Mouse (Mus musculus) neural tube, embryonic 12.5 days (tissue): ENCODE measurements around the gene Gm45753. TPM values are rescaled to one million over a fixed set of nuclear protein-coding genes. Genes with fewer than 3 reads are reported as not detected.

Source experiments
- ATAC-seq: fragments of 200-750 bp; cut with Nextera tagmentation; 2 replicates; pipeline ENCODE4 v1.8.0; 2017; ENCODE audit warnings: low read depth, mild to moderate bottlenecking, moderate TSS enrichment, moderate library complexity; ENCODE audit not compliant: low FRiP score
- H3K27ac ChIP-seq: fragments of 300-500 bp; sonication (generic); 2 replicates; pipeline ENCODE4 v1.5.1; 2016
- H3K27me3 ChIP-seq: fragments of 300-500 bp; sonication (generic); replicated peaks from 2 replicates; pipeline ENCODE4 v1.6.1; 2016; ENCODE audit warnings: mild to moderate bottlenecking
- H3K36me3 ChIP-seq: fragments of 300-500 bp; sonication (generic); 2 replicates; pipeline ENCODE4 v1.6.1; 2016; ENCODE audit warnings: mild to moderate bottlenecking
- H3K4me1 ChIP-seq: fragments of 300-500 bp; sonication (generic); 2 replicates; pipeline ENCODE4 v1.6.1; 2016
- H3K4me2 ChIP-seq: fragments of 300-500 bp; sonication (generic); replicated peaks from 2 replicates; pipeline ENCODE4 v1.6.1; 2016; ENCODE audit warnings: mild to moderate bottlenecking
- H3K4me3 ChIP-seq: fragments of 300-500 bp; sonication (generic); 2 replicates; pipeline ENCODE4 v1.5.1; 2016
- H3K9ac ChIP-seq: fragments of 300-500 bp; sonication (generic); 2 replicates; pipeline ENCODE4 v1.6.1; 2016; ENCODE audit warnings: mild to moderate bottlenecking
- H3K9me3 ChIP-seq: fragments of 300-500 bp; sonication (generic); 2 replicates; pipeline ENCODE4 v1.6.1; 2016; ENCODE audit warnings: mild to moderate bottlenecking
- WGBS: fragments of 180-500 bp; shearing (Covaris S2); methylation state at CpG from one replicate; pipeline ENCODE4 v1.1.7; 2016; 5-methylcytosine and 5-hydroxymethylcytosine counted together
- polyA plus RNA-seq: library from polyadenylated mRNA; unstranded; fragments of >200 nt; fragmentation: Nextera tagmentation; extraction: Ambion mirVana; gene quantifications from 2 replicates; pipeline ENCODE4 v1.2.1, GENCODE M21; 2016

The Gm45753 gene
- polyA plus RNA-seq, 1 experiment from 2014 or later = not detected

GRCm38 (mm10) chr8:45267611-45268391, 40.5 kb downstream of the Gm45753 start:
- Histone ChIP-seq H3K27ac (no peak overlapping the region), H3K9ac (no peak overlapping the region), H3K4me2 (no peak overlapping the region), H3K4me3 (no peak overlapping the region), H3K9me3 (no peaks in the 10 kb centered on the region), H3K36me3 (no peaks in the 10 kb centered on the region), H3K27me3 (no peaks in the 10 kb centered on the region), H3K4me1 (no peaks in the 10 kb centered on the region)
- no peak for ATAC-seq
- 87% methylated on average over 4 of the region's 4 CpGs for WGBS

- H3K27me3 ChIP-seq = no peaks in the 10 kb centered on the region
- no peak for ATAC-seq
- no peak overlapping the region for H3K4me2 ChIP-seq
- no peak overlapping the region for H3K27ac ChIP-seq
- H3K4me1 ChIP-seq = no peaks in the 10 kb centered on the region
- H3K9me3 ChIP-seq = no peaks in the 10 kb centered on the region
- whole genome bisulfite sequencing = 70% methylated on average over 8 of the region's 8 CpGs
- H3K4me3 ChIP-seq = no peak overlapping the region
- H3K9ac ChIP-seq = no peak overlapping the region
- no peaks in the 10 kb centered on the region for H3K36me3 ChIP-seq
These were observed 41.3 kb downstream of the Gm45753 start for GRCm38 (mm10) chr8:45266993-45267392.

- Histone ChIP-seq H3K4me2 (no peak overlapping the region), H3K4me3 (no peak overlapping the region), H3K36me3 (no peaks in the 10 kb centered on the region), H3K9me3 (no peaks in the 10 kb centered on the region), H3K4me1 (no peaks in the 10 kb centered on the region), H3K27ac (no peak overlapping the region), H3K9ac (no peak overlapping the region), H3K27me3 (no peaks in the 10 kb centered on the region)
- ATAC-seq = no peak
- 89% methylated on average over 4 of the region's 4 CpGs for WGBS
These were observed 43.3 kb downstream of the Gm45753 start for GRCm38 (mm10) chr8:45264918-45265317.

- 90% methylated on average over 3 of the region's 3 CpGs for WGBS
- Histone ChIP-seq H3K9ac (no peak overlapping the region), H3K9me3 (no peaks in the 10 kb centered on the region), H3K27ac (no peak overlapping the region), H3K27me3 (no peaks in the 10 kb centered on the region), H3K4me3 (no peak overlapping the region), H3K4me2 (no peak overlapping the region), H3K36me3 (no peaks in the 10 kb centered on the region), H3K4me1 (no peaks in the 10 kb centered on the region)
- no peak for ATAC-seq
These were observed 45.4 kb downstream of the Gm45753 start for GRCm38 (mm10) chr8:45262851-45263250.

- no peak for ATAC-seq
- 88% methylated on average over 10 of the region's 10 CpGs for WGBS
- Histone ChIP-seq H3K27ac (no peak within 1 kb of the TSS), H3K4me3 (no peak within 1 kb of the TSS), H3K27me3 (no peaks in the 10 kb centered on the region), H3K4me1 (no peaks in the 10 kb centered on the region), H3K4me2 (no peak within 1 kb of the TSS), H3K9ac (no peak within 1 kb of the TSS), H3K9me3 (no peaks in the 10 kb centered on the region), H3K36me3 (no peaks in the 10 kb centered on the region)
These were observed 46.3 kb downstream of the Gm45753 start, which contains the start of gene F11 for GRCm38 (mm10) chr8:45261920-45262319. F11 (minus strand) TSS chr8:45262031.

GRCm38 (mm10) chr8:45258421-45258820, 49.8 kb downstream of the Gm45753 start:
- Histone ChIP-seq H3K4me3 (no peak overlapping the region), H3K27me3 (no peaks in the 10 kb centered on the region), H3K4me2 (no peak overlapping the region), H3K36me3 (no peaks in the 10 kb centered on the region), H3K4me1 (no peaks in the 10 kb centered on the region), H3K9me3 (no peaks in the 10 kb centered on the region), H3K9ac (no peak overlapping the region), H3K27ac (no peak overlapping the region)
- ATAC-seq = no peak
- 81% methylated on average over 8 of the region's 8 CpGs for WGBS

GRCm38 (mm10) chr8:45255040-45255439, 53.2 kb downstream of the Gm45753 start:
- ATAC-seq = no peak
- H3K9ac ChIP-seq = no peak overlapping the region
- no peak overlapping the region for H3K27ac ChIP-seq
- no peaks in the 10 kb centered on the region for H3K36me3 ChIP-seq
- no peaks in the 10 kb centered on the region for H3K4me1 ChIP-seq
- H3K4me2 ChIP-seq = no peak overlapping the region
- no peaks in the 10 kb centered on the region for H3K27me3 ChIP-seq
- no peak overlapping the region for H3K4me3 ChIP-seq
- H3K9me3 ChIP-seq = no peaks in the 10 kb centered on the region
- 77% methylated on average over 12 of the region's 12 CpGs for WGBS

GRCm38 (mm10) chr8:45254194-45254842, 53.9 kb downstream of the Gm45753 start:
- Histone ChIP-seq H3K27ac (no peak overlapping the region), H3K4me2 (no peak overlapping the region), H3K4me1 (no peaks in the 10 kb centered on the region), H3K9ac (no peak overlapping the region), H3K9me3 (no peaks in the 10 kb centered on the region), H3K36me3 (no peaks in the 10 kb centered on the region), H3K27me3 (no peaks in the 10 kb centered on the region), H3K4me3 (no peak overlapping the region)
- ATAC-seq = no peak
- 91% methylated on average over 8 of the region's 8 CpGs for WGBS

- H3K4me3 ChIP-seq = no peak overlapping the region
- no peaks in the 10 kb centered on the region for H3K27me3 ChIP-seq
- H3K9me3 ChIP-seq = no peaks in the 10 kb centered on the region
- H3K27ac ChIP-seq = no peak overlapping the region
- no peak for ATAC-seq
- 91% methylated on average over 1 of the region's 1 CpGs for WGBS
- H3K36me3 ChIP-seq = no peaks in the 10 kb centered on the region
- H3K4me2 ChIP-seq = no peak overlapping the region
- no peak overlapping the region for H3K9ac ChIP-seq
- H3K4me1 ChIP-seq = no peaks in the 10 kb centered on the region
These were observed 54.7 kb downstream of the Gm45753 start for GRCm38 (mm10) chr8:45253586-45253985.

GRCm38 (mm10) chr8:45253111-45253510, 55.2 kb downstream of the Gm45753 start:
- ATAC-seq = no peak
- WGBS = 66% methylated on average over 2 of the region's 2 CpGs
- Histone ChIP-seq H3K27me3 (no peaks in the 10 kb centered on the region), H3K4me3 (no peak overlapping the region), H3K4me2 (no peak overlapping the region), H3K4me1 (no peaks in the 10 kb centered on the region), H3K9me3 (no peaks in the 10 kb centered on the region), H3K36me3 (no peaks in the 10 kb centered on the region), H3K9ac (no peak overlapping the region), H3K27ac (no peak overlapping the region)

- Histone ChIP-seq H3K4me2 (no peak overlapping the region), H3K27me3 (no peaks in the 10 kb centered on the region), H3K36me3 (no peaks in the 10 kb centered on the region), H3K9me3 (no peaks in the 10 kb centered on the region), H3K4me1 (no peaks in the 10 kb centered on the region), H3K9ac (no peak overlapping the region), H3K27ac (no peak overlapping the region), H3K4me3 (no peak overlapping the region)
- 30% methylated on average over 7 of the region's 7 CpGs for WGBS
- ATAC-seq = no peak
These were observed 62.0 kb downstream of the Gm45753 start for GRCm38 (mm10) chr8:45246307-45246706.

- no peak for ATAC-seq
These were observed 68.9 kb downstream of the Gm45753 start for GRCm38 (mm10) chr8:45239363-45239762.

More at GRCm38 (mm10) chr8:45239363-45239762, 68.9 kb downstream of the Gm45753 start:
- WGBS = 81% methylated on average over 8 of the region's 8 CpGs
- H3K4me2 ChIP-seq = no peak overlapping the region
- H3K36me3 ChIP-seq = no peaks in the 10 kb centered on the region
- H3K27me3 ChIP-seq = no peaks in the 10 kb centered on the region
- H3K27ac ChIP-seq = no peak overlapping the region
- H3K9ac ChIP-seq = no peak overlapping the region
- 0 out of 2 replicates have a peak, but pooled peaks cover 5% of the 10 kb centered on the region for H3K4me1 ChIP-seq
- H3K9me3 ChIP-seq = no peaks in the 10 kb centered on the region
- no peak overlapping the region for H3K4me3 ChIP-seq
